Mouse (Mus musculus): ENCODE results near the gene Rapgef3. TPM values are rescaled to one million over a fixed set of nuclear protein-coding genes. Genes with fewer than 3 reads are reported as not detected.

The Rapgef3 gene
- polyA plus RNA-seq, 1 experiment = 0.88 TPM

DNA sequence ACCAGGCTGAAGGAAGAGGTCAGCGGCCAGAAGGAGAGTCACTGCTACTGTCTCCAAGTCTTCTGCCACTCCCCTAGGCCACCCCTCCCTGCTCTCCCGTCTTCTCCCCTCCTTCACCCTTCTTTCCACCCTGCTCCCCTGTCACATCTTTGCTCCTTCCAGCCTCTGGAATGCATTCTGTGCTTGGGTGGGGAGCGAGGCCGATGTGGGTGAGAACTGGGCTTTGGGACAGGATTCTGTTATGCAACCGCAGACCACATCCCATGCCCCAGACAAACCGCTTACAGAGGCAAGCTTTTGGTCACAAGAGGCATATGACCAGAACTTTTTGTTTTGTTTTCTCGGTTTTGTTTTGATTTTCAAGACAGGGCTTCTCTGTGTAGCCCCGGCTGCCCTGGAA is 40.7 kb downstream of the Rapgef3 start:
- Histone ChIP-seq H3K4me3 (ENCODE audit: insufficient read depth, poor library complexity, severe bottlenecking) (no peak overlapping the region), H3K79me2 (ENCODE audit: control insufficient read depth, insufficient read depth) (no peaks in the 10 kb centered on the region)

DNA sequence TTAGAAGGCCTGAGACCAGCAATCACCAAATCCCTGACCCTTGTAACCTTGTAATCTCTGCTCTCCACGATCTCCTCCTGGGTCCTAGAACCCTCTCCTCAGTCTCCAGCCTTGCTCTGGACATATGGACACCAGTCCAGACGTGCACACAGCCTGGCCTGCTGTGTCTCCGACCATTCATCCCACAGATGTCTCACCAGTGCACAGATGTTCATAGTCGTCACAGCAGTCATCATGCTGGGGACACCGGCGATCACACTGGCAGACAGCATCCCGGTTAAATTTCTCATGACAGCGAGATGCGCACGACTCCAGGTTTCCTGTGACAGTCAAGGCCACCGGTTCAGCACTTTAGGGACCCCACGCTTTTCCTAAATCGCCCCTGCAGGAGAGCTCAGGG is 41.5 kb downstream of the Rapgef3 start:
- Histone ChIP-seq H3ac (ENCODE audit: control insufficient read depth, insufficient read length, low read depth) (no peak overlapping the region), H3K36me3 (ENCODE audit: control insufficient read depth, insufficient read depth) (no peaks in the 10 kb centered on the region), H3K27me3 (ENCODE audit: control insufficient read depth, insufficient read depth, insufficient read length) (peaks cover 3% of the 10 kb centered on the region), H3K79me2 (ENCODE audit: control insufficient read depth, insufficient read depth) (no peaks in the 10 kb centered on the region), H3K4me3 (ENCODE audit: insufficient read depth, poor library complexity, severe bottlenecking) (no peak overlapping the region), H3K79me3 (ENCODE audit: low read depth) (no peaks in the 10 kb centered on the region)
- TF ChIP-seq MYOD1 (IDR thresholded peaks at IDR 0.05; ENCODE audit: control insufficient read depth, insufficient read length, low read depth) (peak; percentile 90), MYOG (IDR thresholded peaks at IDR 0.05; ENCODE audit: control insufficient read depth, extremely low read depth, insufficient read length) (no peak)

More for the DNA sequence above, 40.7 kb downstream of the Rapgef3 start:
- peaks cover 3% of the 10 kb centered on the region for H3K27me3 ChIP-seq (ENCODE audit: control insufficient read depth, insufficient read depth, insufficient read length)
- no peak overlapping the region for H3ac ChIP-seq (ENCODE audit: control insufficient read depth, insufficient read length, low read depth)
- no peaks in the 10 kb centered on the region for H3K36me3 ChIP-seq (ENCODE audit: control insufficient read depth, insufficient read depth)
- TF ChIP-seq CTCF (IDR thresholded peaks at IDR 0.05; ENCODE audit: control insufficient read depth, insufficient read depth, insufficient read length) (no peak), USF1 (IDR thresholded peaks at IDR 0.05; ENCODE audit: low read depth) (peak; percentile 70), MAX (IDR thresholded peaks at IDR 0.05) (peak; percentile 88), CEBPB (IDR thresholded peaks at IDR 0.05; ENCODE audit: low read depth) (peak; percentile 88), MYOD1 (IDR thresholded peaks at IDR 0.05; ENCODE audit: control insufficient read depth, insufficient read length, low read depth) (no peak)
- H3K79me3 ChIP-seq (ENCODE audit: low read depth) = no peaks in the 10 kb centered on the region

DNA sequence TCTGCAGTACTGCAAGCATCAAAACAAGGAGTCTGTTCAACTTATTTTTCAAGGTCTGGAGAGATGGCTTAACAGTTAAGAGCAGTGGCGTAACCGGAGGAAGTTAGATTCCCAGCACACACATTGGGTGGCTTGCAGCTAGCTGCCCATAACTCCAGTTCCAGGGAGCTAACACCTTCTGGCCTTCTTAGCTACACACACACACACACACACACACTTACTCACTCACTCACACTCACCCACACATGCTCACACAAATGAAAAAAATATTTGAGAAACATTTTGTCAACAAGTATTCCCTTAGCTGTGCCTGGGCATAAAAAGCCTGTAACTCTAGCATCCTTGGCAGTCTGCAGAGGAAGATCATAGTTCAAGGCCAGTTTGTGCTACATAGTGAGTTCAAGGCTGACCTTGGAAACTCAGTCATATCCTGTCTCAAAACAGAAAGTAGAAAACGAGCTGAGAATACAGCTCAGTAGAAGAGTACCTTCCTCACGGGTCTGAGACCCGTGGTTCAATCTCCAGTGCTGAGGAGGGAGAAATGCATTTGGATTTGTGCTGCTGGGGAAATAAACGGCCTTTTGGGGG is 42.5 kb downstream of the Rapgef3 start:
- no peak for TF ChIP-seq MYOG (IDR thresholded peaks at IDR 0.05; ENCODE audit: control insufficient read depth, extremely low read depth, insufficient read length)
- Histone ChIP-seq H3K27me3 (ENCODE audit: control insufficient read depth, insufficient read depth, insufficient read length) (peaks cover 3% of the 10 kb centered on the region), H3K79me2 (ENCODE audit: control insufficient read depth, insufficient read depth) (no peaks in the 10 kb centered on the region)

DNA sequence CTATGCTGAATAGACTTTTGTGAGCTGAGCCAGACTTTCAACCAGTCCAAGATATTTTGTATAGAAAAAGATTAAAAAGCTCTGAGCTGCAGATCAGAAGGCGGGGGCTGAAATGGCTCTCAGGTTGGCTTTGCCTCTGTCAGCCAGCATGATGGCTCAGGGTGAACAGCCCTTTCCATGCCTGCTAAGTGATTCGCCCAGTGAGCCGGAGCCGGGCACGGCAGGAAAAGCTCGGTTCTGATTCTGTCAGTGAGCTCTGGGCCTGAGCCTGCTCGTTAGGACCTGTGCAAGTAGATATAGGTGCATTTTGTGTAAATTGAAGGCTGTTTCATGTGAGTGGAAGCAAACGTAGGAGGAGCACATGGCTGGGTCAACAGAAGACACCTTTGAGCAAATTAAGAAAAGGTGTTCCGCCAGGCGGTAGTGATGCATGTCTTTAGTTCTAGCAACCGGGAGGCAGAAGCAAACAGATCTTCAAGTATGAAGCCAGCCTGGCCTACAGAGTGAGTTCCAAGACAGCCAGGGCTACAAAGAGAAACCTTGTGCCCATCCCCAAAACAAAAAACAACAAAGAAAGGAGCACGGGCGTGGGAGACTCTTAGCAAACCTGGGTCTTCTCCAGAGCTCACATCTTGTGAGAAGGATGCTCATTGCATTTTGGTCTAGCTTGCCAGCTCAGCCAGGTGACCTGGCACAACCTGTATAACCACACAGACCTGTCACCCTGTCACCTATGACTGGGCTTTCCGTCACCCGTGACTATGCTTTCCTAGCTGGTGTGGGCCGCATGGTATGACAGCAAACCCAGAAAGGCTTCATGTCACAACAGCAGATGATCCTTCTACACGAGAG is 43.2 kb downstream of the Rapgef3 start:
- no peak overlapping the region for H3K4me3 ChIP-seq (ENCODE audit: insufficient read depth, poor library complexity, severe bottlenecking)

More for the DNA sequence above, 42.5 kb downstream of the Rapgef3 start:
- Histone ChIP-seq H3K79me3 (ENCODE audit: low read depth) (no peaks in the 10 kb centered on the region), H3K36me3 (ENCODE audit: control insufficient read depth, insufficient read depth) (no peaks in the 10 kb centered on the region), H3ac (ENCODE audit: control insufficient read depth, insufficient read length, low read depth) (no peak overlapping the region), H3K4me3 (ENCODE audit: insufficient read depth, poor library complexity, severe bottlenecking) (no peak overlapping the region)

DNA sequence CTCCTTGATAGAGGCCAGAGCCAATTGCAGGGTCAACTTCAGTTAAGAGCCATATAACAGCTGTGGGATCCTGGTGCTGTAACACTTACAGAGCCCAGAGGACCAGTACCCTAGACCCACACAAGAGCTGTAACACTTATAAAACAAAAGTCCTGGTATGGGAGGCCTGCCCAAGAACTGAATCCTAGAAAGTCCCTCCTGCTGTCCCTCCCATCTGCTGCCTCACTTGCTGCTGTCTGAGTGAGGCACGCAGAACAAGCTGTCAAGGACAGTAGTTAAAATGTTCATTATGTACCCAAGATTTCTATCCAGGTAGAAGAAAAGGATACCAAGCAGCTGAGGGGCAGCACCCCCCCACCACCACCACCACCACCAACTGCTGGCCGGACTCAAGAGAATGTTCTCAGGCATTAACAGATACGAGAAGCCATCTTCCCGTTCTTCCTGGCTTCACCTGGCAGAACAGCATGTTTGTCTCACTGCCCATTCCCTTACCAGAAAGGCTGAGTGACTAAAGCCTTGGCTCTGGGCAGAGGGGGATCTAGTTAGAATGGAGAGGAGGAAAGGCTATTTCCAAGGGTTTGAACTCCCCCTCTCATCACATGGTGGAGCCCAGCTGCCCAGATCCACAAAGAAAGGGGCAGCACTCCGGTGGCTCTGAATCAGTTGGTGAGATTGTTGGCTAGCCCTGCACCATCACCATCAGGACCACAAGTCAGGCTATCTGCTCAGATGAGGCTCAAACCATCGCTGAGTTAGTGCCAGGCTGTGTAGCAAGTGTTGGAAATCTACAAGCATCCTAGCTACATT is 44.0 kb downstream of the Rapgef3 start:
- no peak overlapping the region for H3ac ChIP-seq (ENCODE audit: control insufficient read depth, insufficient read length, low read depth)

More for the DNA sequence above, 43.2 kb downstream of the Rapgef3 start:
- Histone ChIP-seq H3K27me3 (ENCODE audit: control insufficient read depth, insufficient read depth, insufficient read length) (peaks cover 6% of the 10 kb centered on the region), H3ac (ENCODE audit: control insufficient read depth, insufficient read length, low read depth) (no peak overlapping the region), H3K36me3 (ENCODE audit: control insufficient read depth, insufficient read depth) (no peaks in the 10 kb centered on the region), H3K79me2 (ENCODE audit: control insufficient read depth, insufficient read depth) (no peaks in the 10 kb centered on the region), H3K79me3 (ENCODE audit: low read depth) (no peaks in the 10 kb centered on the region)
- TF ChIP-seq FOSL1 (IDR thresholded peaks at IDR 0.05; ENCODE audit: insufficient read depth, low read length, poor library complexity, severe bottlenecking) = no peak
- TF ChIP-seq MAX (IDR thresholded peaks at IDR 0.05) = no peak
- TF ChIP-seq MYOG (IDR thresholded peaks at IDR 0.05; ENCODE audit: control insufficient read depth, extremely low read depth, insufficient read length) = no peak
- TF ChIP-seq CEBPB (IDR thresholded peaks at IDR 0.05; ENCODE audit: low read depth) = no peak
- TF ChIP-seq USF1 (IDR thresholded peaks at IDR 0.05; ENCODE audit: low read depth) = no peak
- TF ChIP-seq CTCF (IDR thresholded peaks at IDR 0.05; ENCODE audit: control insufficient read depth, insufficient read depth, insufficient read length) = no peak
- TF ChIP-seq MYOD1 (IDR thresholded peaks at IDR 0.05; ENCODE audit: control insufficient read depth, insufficient read length, low read depth) = no peak

More for the DNA sequence above, 44.0 kb downstream of the Rapgef3 start:
- no peaks in the 10 kb centered on the region for H3K79me3 ChIP-seq (ENCODE audit: low read depth)
- no peak for TF ChIP-seq FOSL1 (IDR thresholded peaks at IDR 0.05; ENCODE audit: insufficient read depth, low read length, poor library complexity, severe bottlenecking)
- no peak overlapping the region for H3K4me3 ChIP-seq (ENCODE audit: insufficient read depth, poor library complexity, severe bottlenecking)
- H3K27me3 ChIP-seq (ENCODE audit: control insufficient read depth, insufficient read depth, insufficient read length) = peaks cover 10% of the 10 kb centered on the region
- no peaks in the 10 kb centered on the region for H3K79me2 ChIP-seq (ENCODE audit: control insufficient read depth, insufficient read depth)
- H3K36me3 ChIP-seq (ENCODE audit: control insufficient read depth, insufficient read depth) = no peaks in the 10 kb centered on the region

All from C2C12 (cell line).